ENCODE assay signal across 8 mouse cellular contexts in the genomic region with DNA sequence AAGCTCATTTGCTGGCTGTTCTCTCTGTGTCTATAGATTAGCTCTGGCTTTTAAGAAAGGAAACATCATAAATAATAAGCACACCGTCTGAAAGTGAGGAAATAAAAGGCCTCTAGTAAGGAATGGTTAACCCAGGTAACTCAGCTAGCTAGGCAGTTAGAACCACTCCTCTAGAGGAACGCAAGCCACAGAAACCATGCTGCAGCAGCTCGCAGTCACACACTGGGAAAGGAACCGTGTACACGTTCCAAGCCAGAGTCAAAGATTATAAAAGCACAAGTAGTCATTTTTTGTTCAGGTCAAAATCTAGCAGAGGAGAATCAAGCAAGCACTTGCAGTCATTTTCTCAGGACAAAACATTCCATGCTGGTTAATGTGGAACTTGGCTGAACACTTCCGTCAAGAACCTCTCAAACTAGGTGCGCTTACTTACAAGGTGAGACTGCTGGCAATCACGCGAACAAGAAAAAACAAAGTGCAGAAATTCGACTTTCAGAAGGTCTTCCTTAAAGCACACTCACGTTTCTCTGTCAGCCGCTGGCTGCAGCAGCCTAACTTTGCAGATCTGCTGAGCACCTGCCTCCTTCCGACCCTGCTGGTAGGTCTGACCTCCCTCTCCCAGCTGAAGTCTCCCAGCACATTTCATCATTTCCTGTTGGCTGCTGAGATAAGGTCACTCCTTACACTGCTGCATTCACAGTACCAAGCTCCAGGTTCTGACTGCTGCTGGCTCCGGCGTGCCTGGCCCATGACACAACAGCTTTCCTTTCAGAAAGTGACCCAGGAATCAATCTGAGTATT. TPM values are rescaled to one million over a fixed set of nuclear protein-coding genes. Genes with fewer than 3 reads are reported as not detected.
DNase-seq lines count a peak whose midpoint lies in the region; ATAC-seq lines count a peak whose summit lies in the region.

No protein-coding gene starts in this region.

- peak overlapping the region; percentile 54 for H3K4me3 ChIP-seq in brown adipose tissue, adult 24 weeks (ENCODE audit: insufficient read depth, low read depth, low read length)
- H3K4me3 ChIP-seq in heart, embryonic 13.5 days: peak overlapping the region; percentile 31

- no peaks in the 10 kb centered on the region for H3K36me3 ChIP-seq in heart, embryonic 13.5 days

- peaks cover 46% of the 10 kb centered on the region for H3K4me1 ChIP-seq in brown adipose tissue, adult 24 weeks (ENCODE audit: control insufficient read depth, insufficient read depth, insufficient read length, low read length)
- H3K4me1 ChIP-seq in heart, embryonic 13.5 days: peaks cover 90% of the 10 kb centered on the region

- H3K9ac ChIP-seq in heart, embryonic 13.5 days: peak overlapping the region; percentile 70

- H3K27me3 ChIP-seq in heart, embryonic 13.5 days (replicated peaks): no peaks in the 10 kb centered on the region

- H3K4me2 ChIP-seq in heart, embryonic 13.5 days: peak overlapping the region; percentile 60

- peak; percentile 66 for DNase-seq in MN1 (ENCODE audit: low spot score)
- peak; percentile 42 to 61 for DNase-seq in kidney, postnatal 4 days
- no peak for DNase-seq in cerebellum, postnatal 36 days

- H3K27ac ChIP-seq in brown adipose tissue, adult 24 weeks (replicated peaks; ENCODE audit: low read depth, low read length): peak overlapping the region; percentile 93
- H3K27ac ChIP-seq in heart, embryonic 13.5 days (replicated peaks): peak overlapping the region; percentile 92

- 25% methylated on average over 15 of the region's 15 CpGs for WGBS in heart, embryonic 13.5 days

- H3K9me3 ChIP-seq in heart, embryonic 13.5 days: no peaks in the 10 kb centered on the region

- 0 out of 2 replicates have a peak, but pooled peaks have one; percentile 22 for ATAC-seq in heart, embryonic 13.5 days (ENCODE audit: extremely low read depth, insufficient number of reproducible peaks, low FRiP score, low TSS enrichment)
- peak; percentile 91 for ATAC-seq in megakaryocyte-erythroid progenitor cell, adult 5-6 weeks (replicated peaks; ENCODE audit: low FRiP score, low TSS enrichment, poor library complexity, severe bottlenecking)
- no peak for ATAC-seq in activated CD4-positive, CD25-positive, alpha-beta regulatory T cell, adult 4 months
- ATAC-seq in frontal cortex, adult (ENCODE audit: low TSS enrichment): no peak

RNA-seq across cellular contexts. Expression of a gene that starts 32.0 kb away (rescaled TPM):
- polyA plus RNA-seq in brown adipose tissue, adult 24 weeks (2012; ENCODE audit: insufficient read depth, insufficient read length, missing spikeins): 42.5 and 50.0 TPM in 2 replicates
- 56.8 and 57.8 TPM in 2 replicates for polyA plus RNA-seq in heart, embryonic 13.5 days (2015; fragmentation: Nextera tagmentation; extraction: Ambion mirVana)
- 86.5 and 107 TPM in 2 replicates for total RNA-seq in megakaryocyte-erythroid progenitor cell, adult 5-6 weeks (2014; fragmentation: Nextera tagmentation)
- 123 and 138 TPM in 2 replicates for total RNA-seq in megakaryocyte-erythroid progenitor cell, adult 5-6 weeks (2017)
- polyA plus RNA-seq in activated CD4-positive, CD25-positive, alpha-beta regulatory T cell, adult 4 months (2017; shearing (Covaris generic)): 10 to 100 TPM; 21.2 to 24.9 TPM

Comparison
In these comparisons a context has a peak if more than half of its experiments do, and no peak if none do; other contexts are left out.
1. DNase-seq: peak in MN1 (single experiment) and kidney, postnatal 4 days (2 of 2); none in cerebellum, postnatal 36 days (0 of 2).
2. ATAC-seq: peak in heart, embryonic 13.5 days (single experiment) and megakaryocyte-erythroid progenitor cell, adult 5-6 weeks (single experiment); none in activated CD4-positive, CD25-positive, alpha-beta regulatory T cell, adult 4 months (single experiment) and frontal cortex, adult (single experiment).